Mouse (Mus musculus) liver, embryonic 14.5 days (tissue): ENCODE results near the gene Aarsd1.

Experiments
- CTCF ChIP-seq: IDR thresholded peaks from 2 replicates; pipeline ENCODE4 v1.5.1; 2016; ENCODE audit warnings: antibody characterized with exemption, low read depth, control low read depth
- EP300 ChIP-seq: IDR thresholded peaks from 2 replicates; pipeline ENCODE4 v1.6.1; 2016; ENCODE audit warnings: antibody characterized with exemption, low read depth

DNA sequence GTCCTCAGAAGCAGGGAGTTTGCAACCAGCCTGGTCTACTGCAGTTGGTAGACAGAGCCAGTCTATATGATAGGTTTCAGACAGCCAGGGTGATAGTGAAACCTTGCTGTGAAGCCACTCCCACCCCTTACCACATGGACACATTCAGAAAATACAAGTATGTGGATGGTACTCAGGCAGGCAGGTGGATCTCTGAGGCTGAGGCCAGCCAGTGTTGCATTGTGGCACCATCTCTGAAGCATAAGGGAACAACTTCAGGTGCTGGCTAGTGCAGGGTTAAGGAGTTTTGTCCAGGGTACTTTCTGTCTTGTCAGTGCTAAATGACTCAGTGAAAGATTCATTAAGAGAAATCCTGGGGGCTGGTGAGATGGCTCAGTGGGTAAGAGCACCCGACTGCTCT, 28.9 kb upstream of the Aarsd1 start:
- TF ChIP-seq CTCF = no peak
- TF ChIP-seq EP300 = no peak
